Mouse (Mus musculus): ENCODE results near the gene Lipa. TPM values are rescaled to one million over a fixed set of nuclear protein-coding genes. Genes with fewer than 3 reads are reported as not detected.

Lipa gene
- total RNA-seq (2022): 10 to 100 TPM; 19.3 to 28.7 (median 24.5) TPM

- DNase-seq (ENCODE audit: low spot score in 2 of 2): peak; percentile 91 to 94
Measured at GRCm38 (mm10) chr19:34526941-34527682, at the start of gene Lipa. Gene Lipa, minus strand, starts transcription at chr19:34527474.

GRCm38 (mm10) chr19:34573650-34574049 lies 46.4 kb upstream of the Lipa start:
- DNase-seq (ENCODE audit: low spot score in 2 of 2): no peak

- no peak for DNase-seq (ENCODE audit: low spot score in 2 of 2)
Measured at GRCm38 (mm10) chr19:34571080-34571479, 43.8 kb upstream of the Lipa start.

GRCm38 (mm10) chr19:34569896-34570476 lies 42.7 kb upstream of the Lipa start:
- DNase-seq (ENCODE audit: low spot score in 2 of 2): no peak

GRCm38 (mm10) chr19:34568988-34569895 lies 42.0 kb upstream of the Lipa start:
- DNase-seq (ENCODE audit: low spot score in 2 of 2): no peak

GRCm38 (mm10) chr19:34566178-34566784 lies 39.0 kb upstream of the Lipa start:
- no peak for DNase-seq (ENCODE audit: low spot score in 2 of 2)

GRCm38 (mm10) chr19:34562556-34562955 lies 35.3 kb upstream of the Lipa start:
- DNase-seq (ENCODE audit: low spot score in 2 of 2): no peak

- DNase-seq (ENCODE audit: low spot score in 2 of 2): no peak
Measured at GRCm38 (mm10) chr19:34556621-34557020, 29.3 kb upstream of the Lipa start.

- DNase-seq (ENCODE audit: low spot score in 2 of 2): no peak
Measured at GRCm38 (mm10) chr19:34554061-34554460, 26.8 kb upstream of the Lipa start.

- no peak for DNase-seq (ENCODE audit: low spot score in 2 of 2)
Measured at GRCm38 (mm10) chr19:34553522-34553921, 26.2 kb upstream of the Lipa start.

GRCm38 (mm10) chr19:34553021-34553420 lies 25.7 kb upstream of the Lipa start:
- no peak for DNase-seq (ENCODE audit: low spot score in 2 of 2)

- no peak for DNase-seq (ENCODE audit: low spot score in 2 of 2)
Measured at GRCm38 (mm10) chr19:34551981-34552380, 24.7 kb upstream of the Lipa start.

- DNase-seq (ENCODE audit: low spot score in 2 of 2): peak; percentile 61 to 69
Measured at GRCm38 (mm10) chr19:34550534-34551223, 23.4 kb upstream of the Lipa start, which contains the start of gene Ifit2. Gene Ifit2, plus strand, starts transcription at chr19:34550694.

GRCm38 (mm10) chr19:34550205-34550533 lies 22.9 kb upstream of the Lipa start:
- no peak for DNase-seq (ENCODE audit: low spot score in 2 of 2)

GRCm38 (mm10) chr19:34547976-34548375 lies 20.7 kb upstream of the Lipa start:
- DNase-seq (ENCODE audit: low spot score in 2 of 2): peak; percentile 34 to 75

GRCm38 (mm10) chr19:34546211-34546610 lies 18.9 kb upstream of the Lipa start:
- no peak for DNase-seq (ENCODE audit: low spot score in 2 of 2)

GRCm38 (mm10) chr19:34539422-34539821 lies 12.1 kb upstream of the Lipa start:
- no peak for DNase-seq (ENCODE audit: low spot score in 2 of 2)

GRCm38 (mm10) chr19:34532061-34532751 lies 4.9 kb upstream of the Lipa start:
- DNase-seq (ENCODE audit: low spot score in 2 of 2): no peak

GRCm38 (mm10) chr19:34526321-34526923 lies 852 bp downstream of the Lipa start:
- DNase-seq (ENCODE audit: low spot score in 2 of 2): no peak

- no peak for DNase-seq (ENCODE audit: low spot score in 2 of 2)
Measured at GRCm38 (mm10) chr19:34524646-34525045, 2.6 kb downstream of the Lipa start.
